Mouse (Mus musculus): ENCODE measurements at regions not wholly inside any gene's neighbourhood (a gene's known extent, or its start where the extent isn't known, plus 50 kb on each side); places are given as distances from the start of the nearest gene placed in this dataset.
"Not testable (repeated sequence)": the region's sequence is repeated elsewhere in the genome, so short reads cannot be mapped to it uniquely, and the experiment has no call there.

DNA sequence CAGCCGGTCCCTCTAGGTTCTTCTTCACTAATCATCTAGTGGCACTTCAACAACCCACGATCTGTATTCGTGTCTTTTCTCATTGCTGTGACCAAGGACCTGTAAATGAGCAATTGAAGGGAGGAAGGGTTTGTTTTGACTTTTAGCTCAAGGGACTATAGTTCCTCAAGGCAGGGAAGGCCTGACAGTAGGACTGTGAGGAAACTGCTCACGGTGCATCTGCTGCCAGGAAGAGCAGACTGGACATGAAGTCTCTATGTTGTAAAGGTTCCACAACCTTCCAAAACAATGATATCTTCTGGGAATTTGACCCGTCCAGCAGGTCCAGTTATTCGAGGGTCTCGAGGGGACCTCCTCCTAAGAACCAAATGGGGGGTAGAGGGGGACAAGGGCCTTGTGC lies 300.8 kb downstream of the Med10 start:
- 71% methylated on average over 7 of the region's 7 CpGs for WGBS
- no peak overlapping the region for H3K9ac ChIP-seq (replicated peaks; ENCODE audit: low read depth)
- H3K27me3 ChIP-seq (replicated peaks; ENCODE audit: insufficient read depth, low read length), result no peaks in the 10 kb centered on the region
- no peaks in the 10 kb centered on the region for H3K4me1 ChIP-seq (ENCODE audit: insufficient read depth, low read depth, low read length)
- no peak overlapping the region for H3K27ac ChIP-seq (ENCODE audit: low read length)
- H3K36me3 ChIP-seq (ENCODE audit: insufficient read depth, low read length), result no peaks in the 10 kb centered on the region
- H3K4me3 ChIP-seq (ENCODE audit: low read depth, low read length), result no peak overlapping the region
- no peak for TF ChIP-seq EP300 (IDR thresholded peaks at IDR 0.05)
- no peak for TF ChIP-seq CTCF (IDR thresholded peaks at IDR 0.05)
- no peak overlapping the region for H3K4me2 ChIP-seq (replicated peaks; ENCODE audit: low read depth, low read length)
- DNase-seq (ENCODE audit: low spot score) (no peak), ATAC-seq (no peak)
- no peaks in the 10 kb centered on the region for H3K9me3 ChIP-seq (ENCODE audit: low read length)

DNA sequence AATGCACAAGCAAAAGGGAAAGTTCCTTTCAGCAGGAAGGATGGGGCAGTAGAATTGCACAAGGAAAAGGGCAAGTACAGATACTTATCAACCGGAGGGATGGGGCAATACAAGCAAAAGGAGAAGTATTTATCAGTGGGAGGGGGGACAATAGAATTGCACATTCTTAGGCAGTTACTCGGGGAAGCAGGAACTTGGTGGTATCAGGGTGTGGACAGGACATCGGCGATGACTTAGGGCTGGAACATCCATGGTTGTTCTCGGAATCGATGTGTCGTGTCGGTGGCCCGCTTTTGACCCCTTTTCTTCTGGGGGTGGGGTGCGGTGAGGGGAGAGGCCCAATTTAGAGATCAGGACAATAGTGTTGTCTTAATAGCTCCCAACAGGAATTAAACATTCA lies 301.3 kb downstream of the Med10 start:
- H3K4me1 ChIP-seq (ENCODE audit: insufficient read depth, low read depth, low read length); H3K36me3 ChIP-seq (ENCODE audit: insufficient read depth, low read length); H3K4me2 ChIP-seq (replicated peaks; ENCODE audit: low read depth, low read length); ATAC-seq; H3K27me3 ChIP-seq (replicated peaks; ENCODE audit: insufficient read depth, low read length); H3K27ac ChIP-seq (ENCODE audit: low read length); H3K9me3 ChIP-seq (ENCODE audit: low read length); H3K9ac ChIP-seq (replicated peaks; ENCODE audit: low read depth); H3K4me3 ChIP-seq (ENCODE audit: low read depth, low read length); DNase-seq (ENCODE audit: low spot score): not testable (repeated sequence)
- WGBS, result 84% methylated on average over 10 of the region's 10 CpGs

- H3K4me3 ChIP-seq (ENCODE audit: low read depth, low read length), result no peak overlapping the region
- H3K36me3 ChIP-seq (ENCODE audit: insufficient read depth, low read length), result no peaks in the 10 kb centered on the region
- H3K4me2 ChIP-seq (replicated peaks; ENCODE audit: low read depth, low read length), result no peak overlapping the region
- ATAC-seq, result no peak
- no peaks in the 10 kb centered on the region for H3K27me3 ChIP-seq (replicated peaks; ENCODE audit: insufficient read depth, low read length)
- H3K9me3 ChIP-seq (ENCODE audit: low read length), result no peaks in the 10 kb centered on the region
- H3K9ac ChIP-seq (replicated peaks; ENCODE audit: low read depth), result no peak overlapping the region
- no peaks in the 10 kb centered on the region for H3K4me1 ChIP-seq (ENCODE audit: insufficient read depth, low read depth, low read length)
- 89% methylated on average over 4 of the region's 4 CpGs for WGBS
- no peak for DNase-seq (ENCODE audit: low spot score)
- TF ChIP-seq CTCF (IDR thresholded peaks at IDR 0.05) (no peak), EP300 (IDR thresholded peaks at IDR 0.05) (no peak)
- no peak overlapping the region for H3K27ac ChIP-seq (ENCODE audit: low read length)
These were observed 301.7 kb downstream of the Med10 start for GRCm38 (mm10) chr13:70103903-70104302.

GRCm38 (mm10) chr13:70115576-70115975 lies 313.4 kb downstream of the Med10 start:
- H3K27ac ChIP-seq (ENCODE audit: low read length), result no peak overlapping the region
- H3K9me3 ChIP-seq (ENCODE audit: low read length), result no peaks in the 10 kb centered on the region
- H3K36me3 ChIP-seq (ENCODE audit: insufficient read depth, low read length), result no peaks in the 10 kb centered on the region
- H3K4me2 ChIP-seq (replicated peaks; ENCODE audit: low read depth, low read length), result no peak overlapping the region
- WGBS, result 82% methylated on average over 9 of the region's 9 CpGs
- DNase-seq (ENCODE audit: low spot score) (no peak), ATAC-seq (no peak)
- no peak overlapping the region for H3K4me3 ChIP-seq (ENCODE audit: low read depth, low read length)
- no peak overlapping the region for H3K9ac ChIP-seq (replicated peaks; ENCODE audit: low read depth)
- TF ChIP-seq CTCF (IDR thresholded peaks at IDR 0.05) (no peak), EP300 (IDR thresholded peaks at IDR 0.05) (no peak)
- H3K27me3 ChIP-seq (replicated peaks; ENCODE audit: insufficient read depth, low read length), result no peaks in the 10 kb centered on the region
- no peaks in the 10 kb centered on the region for H3K4me1 ChIP-seq (ENCODE audit: insufficient read depth, low read depth, low read length)

GRCm38 (mm10) chr13:70124860-70125545 lies 322.8 kb downstream of the Med10 start:
- ATAC-seq (no peak), DNase-seq (ENCODE audit: low spot score) (no peak)
- Histone ChIP-seq H3K4me1 (ENCODE audit: insufficient read depth, low read depth, low read length) (no peaks in the 10 kb centered on the region), H3K36me3 (ENCODE audit: insufficient read depth, low read length) (no peaks in the 10 kb centered on the region), H3K27me3 (replicated peaks; ENCODE audit: insufficient read depth, low read length) (no peaks in the 10 kb centered on the region), H3K9ac (replicated peaks; ENCODE audit: low read depth) (no peak overlapping the region), H3K4me3 (ENCODE audit: low read depth, low read length) (no peak overlapping the region), H3K4me2 (replicated peaks; ENCODE audit: low read depth, low read length) (no peak overlapping the region), H3K27ac (ENCODE audit: low read length) (no peak overlapping the region), H3K9me3 (ENCODE audit: low read length) (no peaks in the 10 kb centered on the region)
- no peak for TF ChIP-seq EP300 (IDR thresholded peaks at IDR 0.05)
- no peak for TF ChIP-seq CTCF (IDR thresholded peaks at IDR 0.05)
- 29% methylated on average over 9 of the region's 9 CpGs for whole genome bisulfite sequencing

- Histone ChIP-seq H3K9ac (replicated peaks; ENCODE audit: low read depth) (no peak overlapping the region), H3K4me1 (ENCODE audit: insufficient read depth, low read depth, low read length) (no peaks in the 10 kb centered on the region), H3K9me3 (ENCODE audit: low read length) (no peaks in the 10 kb centered on the region), H3K4me3 (ENCODE audit: low read depth, low read length) (no peak overlapping the region), H3K27ac (ENCODE audit: low read length) (no peak overlapping the region), H3K4me2 (replicated peaks; ENCODE audit: low read depth, low read length) (no peak overlapping the region), H3K36me3 (ENCODE audit: insufficient read depth, low read length) (no peaks in the 10 kb centered on the region), H3K27me3 (replicated peaks; ENCODE audit: insufficient read depth, low read length) (no peaks in the 10 kb centered on the region)
- 59% methylated on average over 4 of the region's 4 CpGs for WGBS
- no peak for DNase-seq (ENCODE audit: low spot score)
- ATAC-seq, result no peak
- TF ChIP-seq EP300 (IDR thresholded peaks at IDR 0.05), result no peak
- TF ChIP-seq CTCF (IDR thresholded peaks at IDR 0.05), result no peak
These were observed 325.1 kb downstream of the Med10 start for GRCm38 (mm10) chr13:70127310-70127709.

GRCm38 (mm10) chr13:70134544-70134943 lies 332.3 kb downstream of the Med10 start:
- no peak overlapping the region for H3K27ac ChIP-seq (ENCODE audit: low read length)

More at GRCm38 (mm10) chr13:70134544-70134943, 332.3 kb downstream of the Med10 start:
- DNase-seq (ENCODE audit: low spot score), result no peak
- Histone ChIP-seq H3K9me3 (ENCODE audit: low read length) (no peaks in the 10 kb centered on the region), H3K9ac (replicated peaks; ENCODE audit: low read depth) (no peak overlapping the region), H3K4me3 (ENCODE audit: low read depth, low read length) (no peak overlapping the region), H3K36me3 (ENCODE audit: insufficient read depth, low read length) (no peaks in the 10 kb centered on the region), H3K4me2 (replicated peaks; ENCODE audit: low read depth, low read length) (no peak overlapping the region), H3K4me1 (ENCODE audit: insufficient read depth, low read depth, low read length) (no peaks in the 10 kb centered on the region), H3K27me3 (replicated peaks; ENCODE audit: insufficient read depth, low read length) (no peaks in the 10 kb centered on the region)
- ATAC-seq, result no peak
- WGBS, result 84% methylated on average over 8 of the region's 8 CpGs
- TF ChIP-seq EP300 (IDR thresholded peaks at IDR 0.05) (no peak), CTCF (IDR thresholded peaks at IDR 0.05) (no peak)

All from lung, postnatal 0 days (tissue).